Mouse (Mus musculus): ENCODE measurements at regions not wholly inside any gene's neighbourhood (a gene's known extent, or its start where the extent isn't known, plus 50 kb on each side); places are given as distances from the start of the nearest gene placed in this dataset.

- no peak for DNase-seq
Observed at GRCm38 (mm10) chr15:61133316-61133715, 210.5 kb upstream of the A1bg start.

- DNase-seq = no peak
Observed at GRCm38 (mm10) chr15:61127971-61128370, 205.2 kb upstream of the A1bg start.

GRCm38 (mm10) chr15:61127130-61127529, 204.3 kb upstream of the A1bg start:
- no peak for DNase-seq

GRCm38 (mm10) chr15:61116912-61117311, 194.1 kb upstream of the A1bg start:
- no peak for DNase-seq

- no peak for DNase-seq
Observed at GRCm38 (mm10) chr15:61109429-61110128, 186.8 kb upstream of the A1bg start.

GRCm38 (mm10) chr15:61108957-61109356, 186.1 kb upstream of the A1bg start:
- DNase-seq = no peak

GRCm38 (mm10) chr15:61102421-61103412, 179.9 kb upstream of the A1bg start:
- DNase-seq = no peak

- DNase-seq = no peak
Observed at GRCm38 (mm10) chr15:61100807-61101206, 178.0 kb upstream of the A1bg start.

GRCm38 (mm10) chr15:61098968-61099367, 176.2 kb upstream of the A1bg start:
- DNase-seq = no peak

GRCm38 (mm10) chr15:61098519-61098918, 175.7 kb upstream of the A1bg start:
- DNase-seq = no peak

GRCm38 (mm10) chr15:61096021-61096781, 173.4 kb upstream of the A1bg start:
- DNase-seq = no peak

GRCm38 (mm10) chr15:61055017-61055609, 132.3 kb upstream of the A1bg start:
- peak; percentile 11 for DNase-seq

GRCm38 (mm10) chr15:61051363-61051762, 128.6 kb upstream of the A1bg start:
- DNase-seq = no peak

GRCm38 (mm10) chr15:61009509-61009908, 86.7 kb upstream of the A1bg start:
- DNase-seq = no peak

GRCm38 (mm10) chr15:61007461-61008059, 84.7 kb upstream of the A1bg start:
- peak; percentile 21 for DNase-seq

GRCm38 (mm10) chr15:61006608-61007007, 83.8 kb upstream of the A1bg start:
- peak; percentile 8 for DNase-seq

GRCm38 (mm10) chr15:60993971-60994690, 71.3 kb upstream of the A1bg start:
- DNase-seq = no peak

- DNase-seq = no peak
Observed at GRCm38 (mm10) chr15:60993394-60993793, 70.6 kb upstream of the A1bg start.

- DNase-seq = peak; percentile 13
Observed at GRCm38 (mm10) chr15:60982576-60982975, 59.8 kb upstream of the A1bg start.
